Mouse (Mus musculus): ENCODE measurements around the gene Rac1. TPM values are rescaled to one million over a fixed set of nuclear protein-coding genes. Genes with fewer than 3 reads are reported as not detected.

The Rac1 gene
- polyA plus RNA-seq, 1 experiment from 2014 or later, result 336 TPM

- 37% methylated on average over 23 of the region's 23 CpGs for WGBS
- Histone ChIP-seq H3K4me2 (peak overlapping the region; percentile 72), H3K4me1 (peaks cover 19% of the 10 kb centered on the region), H3K27me3 (no peaks in the 10 kb centered on the region), H3K9me3 (replicated peaks) (no peaks in the 10 kb centered on the region), H3K9ac (peak overlapping the region; percentile 84), H3K36me3 (ENCODE audit: poor library complexity, severe bottlenecking) (peaks cover 35% of the 10 kb centered on the region), H3K4me3 (peak overlapping the region; percentile 78), H3K27ac (no peak overlapping the region)
- ATAC-seq, result no peak
These were observed 62.4 kb downstream of the Rac1 start for GRCm38 (mm10) chr5:143465156-143466085.

GRCm38 (mm10) chr5:143464757-143465118 lies 63.1 kb downstream of the Rac1 start:
- WGBS, result 0% methylated on average over 20 of the region's 20 CpGs
- peak overlapping the region; percentile 72 for H3K4me2 ChIP-seq
- no peaks in the 10 kb centered on the region for H3K9me3 ChIP-seq (replicated peaks)
- H3K9ac ChIP-seq, result peak overlapping the region; percentile 84
- H3K27me3 ChIP-seq, result no peaks in the 10 kb centered on the region
- H3K36me3 ChIP-seq (ENCODE audit: poor library complexity, severe bottlenecking), result peaks cover 28% of the 10 kb centered on the region
- ATAC-seq, result peak; percentile 72
- no peak overlapping the region; the same call in 1 of the 2 replicates for H3K27ac ChIP-seq
- H3K4me3 ChIP-seq, result peak overlapping the region; percentile 78
- H3K4me1 ChIP-seq, result peaks cover 19% of the 10 kb centered on the region

- Histone ChIP-seq H3K4me1 (peaks cover 19% of the 10 kb centered on the region), H3K4me2 (peak within 1 kb of the TSS; percentile 72), H3K9me3 (replicated peaks) (no peaks in the 10 kb centered on the region), H3K27me3 (no peaks in the 10 kb centered on the region), H3K9ac (peak within 1 kb of the TSS; percentile 84), H3K27ac (peak within 1 kb of the TSS; percentile 51), H3K36me3 (ENCODE audit: poor library complexity, severe bottlenecking) (peaks cover 23% of the 10 kb centered on the region), H3K4me3 (peak within 1 kb of the TSS; percentile 78)
- peak; percentile 98 for ATAC-seq
- WGBS, result 2% methylated on average over 43 of the region's 43 CpGs
These were observed 63.6 kb downstream of the Rac1 start, which contains the start of gene Daglb for GRCm38 (mm10) chr5:143464100-143464756. TSS of gene Daglb (plus strand) at chr5:143464584.

- Histone ChIP-seq H3K9ac (peak overlapping the region; percentile 84), H3K4me1 (peaks cover 19% of the 10 kb centered on the region), H3K4me3 (peak overlapping the region; percentile 78), H3K27me3 (no peaks in the 10 kb centered on the region), H3K4me2 (peak overlapping the region; percentile 72), H3K9me3 (replicated peaks) (no peaks in the 10 kb centered on the region), H3K27ac (no peak overlapping the region), H3K36me3 (ENCODE audit: poor library complexity, severe bottlenecking) (peaks cover 19% of the 10 kb centered on the region; the same call in 1 of the 2 replicates)
- 82% methylated on average over 11 of the region's 11 CpGs for WGBS
- no peak for ATAC-seq
These were observed 64.2 kb downstream of the Rac1 start for GRCm38 (mm10) chr5:143463671-143464070.

Other genes with a start within 250 kb of the Rac1 start
- gene Zfp853, start 234.4 kb downstream of the Rac1 start, polyA plus RNA-seq (2015; fragmentation: Nextera tagmentation; extraction: Ambion mirVana), result not detected in 2 replicates
- 50.0 and 51.5 TPM in 2 replicates for gene E130309D02Rik, start 212.7 kb downstream of the Rac1 start, polyA plus RNA-seq (2015; fragmentation: Nextera tagmentation; extraction: Ambion mirVana)
- gene Zdhhc4, start 198.8 kb downstream of the Rac1 start, polyA plus RNA-seq (2015; fragmentation: Nextera tagmentation; extraction: Ambion mirVana), result 68.4 and 78.9 TPM in 2 replicates
- 0.15 and 0.23 TPM in 2 replicates for gene Grid2ip, start 170.7 kb downstream of the Rac1 start, polyA plus RNA-seq (2015; fragmentation: Nextera tagmentation; extraction: Ambion mirVana)
- gene Kdelr2, start 124.2 kb downstream of the Rac1 start, polyA plus RNA-seq (2015; fragmentation: Nextera tagmentation; extraction: Ambion mirVana), result 146 and 148 TPM in 2 replicates
- gene Daglb, start 63.5 kb downstream of the Rac1 start, polyA plus RNA-seq (2015; fragmentation: Nextera tagmentation; extraction: Ambion mirVana), result 13.5 and 13.6 TPM in 2 replicates
- 24.0 and 26.4 TPM in 2 replicates for gene Cyth3, start 94.4 kb upstream of the Rac1 start, polyA plus RNA-seq (2015; fragmentation: Nextera tagmentation; extraction: Ambion mirVana)
- 27.4 and 31.1 TPM in 2 replicates for gene Usp42, start 204.2 kb upstream of the Rac1 start, polyA plus RNA-seq (2015; fragmentation: Nextera tagmentation; extraction: Ambion mirVana)